Mouse (Mus musculus) hindbrain, embryonic 14.5 days (tissue): ENCODE measurements around the gene Cad. TPM values are rescaled to one million over a fixed set of nuclear protein-coding genes. Genes with fewer than 3 reads are reported as not detected.
"Not testable (repeated sequence)": the region's sequence is repeated elsewhere in the genome, so short reads cannot be mapped to it uniquely, and the experiment has no call there.

ENCODE experiments used
- ATAC-seq: fragments of 200-750 bp; cut with Nextera tagmentation; 2 replicates; pipeline ENCODE4 v1.8.0; 2017; ENCODE audit warnings: moderate number of reproducible peaks, mild to moderate bottlenecking, moderate TSS enrichment, moderate library complexity; ENCODE audit not compliant: low FRiP score
- DNase-seq: peaks from one replicate; pipeline ENCODE4 v3.0.0-alpha.2; 2015; ENCODE audit warnings: low spot score
- H3K27ac ChIP-seq: fragments of 300-500 bp; sonication (generic); 2 replicates; pipeline ENCODE4 v1.5.1; 2014; ENCODE audit warnings: mild to moderate bottlenecking, moderate library complexity
- H3K27me3 ChIP-seq: fragments of 300-500 bp; sonication (generic); 2 replicates; pipeline ENCODE4 v1.6.1; 2014; ENCODE audit warnings: mild to moderate bottlenecking, low read length, mixed read lengths; ENCODE audit not compliant: control insufficient read depth, insufficient read depth
- H3K36me3 ChIP-seq: fragments of 300-500 bp; sonication (generic); replicated peaks from 2 replicates; pipeline ENCODE4 v1.6.1; 2014; ENCODE audit not compliant: control insufficient read depth, insufficient read depth
- H3K4me1 ChIP-seq: fragments of 300-500 bp; sonication (generic); replicated peaks from 2 replicates; pipeline ENCODE4 v1.6.1; 2014; ENCODE audit warnings: antibody characterized with exemption, low read length, mixed read lengths; ENCODE audit not compliant: control insufficient read depth, insufficient read depth
- H3K4me2 ChIP-seq: fragments of 300-500 bp; sonication (generic); replicated peaks from 2 replicates; pipeline ENCODE4 v1.6.1; 2014; ENCODE audit warnings: mild to moderate bottlenecking, moderate library complexity
- H3K4me3 ChIP-seq: fragments of 300-500 bp; sonication (generic); replicated peaks from 2 replicates; pipeline ENCODE4 v1.5.1; 2014; ENCODE audit warnings: mild to moderate bottlenecking, low read length
- H3K9ac ChIP-seq: fragments of 300-500 bp; sonication (generic); 2 replicates; pipeline ENCODE4 v1.6.1; 2014
- H3K9me3 ChIP-seq: fragments of 300-500 bp; sonication (generic); 2 replicates; pipeline ENCODE4 v1.6.1; 2016; ENCODE audit warnings: low read length; ENCODE audit not compliant: control insufficient read depth
- WGBS: fragments of 180-500 bp; shearing (Covaris S2); extraction: QIAGEN DNeasy Blood & Tissue Kit; methylation state at CpG from one replicate; pipeline ENCODE4 v1.1.7; 2014; 5-methylcytosine and 5-hydroxymethylcytosine counted together
- polyA plus RNA-seq: library from polyadenylated mRNA; unstranded; fragments of >200 nt; fragmentation: Nextera tagmentation; extraction: Ambion mirVana; gene quantifications from 2 replicates; pipeline ENCODE4 v1.2.1, GENCODE M21; 2014

Cad gene
- polyA plus RNA-seq, 1 experiment from 2014 or later, result 15.4 TPM

DNA sequence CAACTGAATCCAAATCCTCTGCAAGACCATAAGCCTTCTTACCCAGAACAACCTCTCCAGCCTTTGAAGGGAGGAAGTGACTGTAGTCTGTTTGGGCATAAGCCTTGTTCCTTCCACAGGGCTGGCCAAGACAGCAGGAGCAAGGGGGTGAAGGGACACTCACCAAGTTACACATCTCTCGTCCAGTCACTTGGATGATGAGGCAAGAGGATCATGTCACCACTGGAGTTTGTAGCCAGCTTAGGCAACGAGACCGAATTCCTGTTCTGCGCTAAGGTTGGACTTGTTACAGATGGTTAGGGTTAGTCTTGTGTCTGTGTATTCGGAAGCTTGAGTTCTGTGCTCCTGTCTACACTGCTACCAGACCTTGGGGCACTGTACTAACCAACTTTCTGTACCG lies 19.9 kb upstream of the Cad start:
- DNase-seq (no peak), ATAC-seq (no peak)
- Histone ChIP-seq H3K4me3 (no peak overlapping the region), H3K27ac (no peak overlapping the region), H3K36me3 (peaks cover 32% of the 10 kb centered on the region), H3K27me3 (no peaks in the 10 kb centered on the region), H3K9ac (no peak overlapping the region), H3K4me2 (no peak overlapping the region), H3K9me3 (no peaks in the 10 kb centered on the region), H3K4me1 (no peaks in the 10 kb centered on the region)
- WGBS, result 95% methylated on average over 6 of the region's 6 CpGs

DNA sequence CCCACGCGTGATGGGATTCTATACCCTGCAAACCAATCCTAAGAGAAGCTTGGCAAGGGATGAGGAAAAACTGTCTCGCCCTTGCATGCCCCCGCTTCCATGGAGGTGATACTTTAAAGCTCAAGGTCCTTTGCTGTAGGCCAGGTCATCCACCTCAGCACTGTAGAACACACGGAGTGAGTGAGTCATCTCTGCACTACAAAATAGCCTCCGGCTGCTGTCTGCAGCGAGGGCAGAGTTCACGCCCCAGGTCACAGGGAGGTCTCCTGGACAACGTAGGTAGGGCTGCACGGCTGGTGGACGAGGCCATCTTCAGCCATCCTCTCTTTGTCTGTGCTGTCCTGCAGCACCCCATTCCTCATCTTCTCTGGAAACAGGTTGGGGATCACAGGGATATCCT lies 18.0 kb upstream of the Cad start:
- not testable (repeated sequence) for H3K27me3 ChIP-seq, H3K27ac ChIP-seq, ATAC-seq, H3K4me1 ChIP-seq, H3K9ac ChIP-seq, H3K4me2 ChIP-seq, H3K4me3 ChIP-seq, H3K9me3 ChIP-seq, DNase-seq
- WGBS, result 92% methylated on average over 11 of the region's 11 CpGs
- peaks cover 49% of the 10 kb centered on the region for H3K36me3 ChIP-seq

DNA sequence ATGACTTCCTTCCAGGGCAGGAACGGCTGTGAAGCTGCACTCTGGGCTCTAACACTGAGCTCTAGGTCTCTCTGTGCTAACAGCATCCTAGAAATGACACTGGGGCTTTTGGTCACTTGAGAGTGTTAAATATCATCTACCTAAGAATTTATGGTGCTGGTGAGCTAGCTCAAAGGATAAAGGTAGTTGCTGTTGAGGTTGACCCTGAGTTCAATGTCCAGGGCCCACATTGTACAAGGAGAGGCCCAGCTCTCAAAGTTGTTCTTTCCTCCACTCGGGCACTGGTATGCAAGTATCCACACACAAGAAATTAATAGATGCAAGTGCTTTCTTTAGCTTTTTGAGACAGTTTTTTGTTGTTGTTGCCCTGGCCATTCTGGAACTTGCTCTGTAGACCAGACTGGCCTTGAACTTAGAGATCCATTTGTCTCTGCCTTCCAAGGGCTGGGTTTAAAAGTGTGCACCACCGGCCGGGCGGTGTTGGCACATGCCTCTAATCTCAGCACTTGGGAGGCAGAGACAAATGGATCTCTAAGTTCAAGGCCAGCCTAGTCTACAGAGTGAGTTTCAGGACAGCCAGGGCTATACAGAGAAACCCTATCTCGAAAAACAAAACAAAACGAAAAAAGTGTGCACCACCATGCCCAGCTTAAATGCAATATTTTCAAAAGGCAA lies 16.3 kb upstream of the Cad start:
- DNase-seq (no peak), ATAC-seq (no peak)
- Histone ChIP-seq H3K36me3 (peaks cover 66% of the 10 kb centered on the region), H3K4me1 (no peaks in the 10 kb centered on the region), H3K27me3 (no peaks in the 10 kb centered on the region), H3K4me3 (no peak overlapping the region), H3K9me3 (no peaks in the 10 kb centered on the region), H3K9ac (no peak overlapping the region), H3K27ac (no peak overlapping the region), H3K4me2 (no peak overlapping the region)
- 90% methylated on average over 7 of the region's 7 CpGs for WGBS

DNA sequence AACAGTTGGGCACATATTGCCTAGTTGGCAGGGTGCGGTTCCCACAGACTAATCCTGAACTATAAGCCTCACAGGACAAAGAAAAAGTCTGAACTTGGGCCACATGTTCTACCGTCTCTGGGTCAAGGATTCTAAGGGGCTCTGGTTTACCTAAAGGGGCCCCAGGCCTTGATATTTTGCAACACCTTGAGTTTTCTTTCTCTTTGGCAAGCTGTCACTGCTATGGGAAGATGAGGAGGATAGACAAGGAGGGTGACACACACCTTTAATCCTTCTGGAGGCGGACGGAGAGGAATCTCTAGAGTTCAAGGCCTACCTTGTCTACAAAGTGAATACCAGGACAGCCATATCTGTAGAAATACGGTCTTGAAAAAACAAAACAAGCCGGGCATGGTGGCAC lies 8.2 kb upstream of the Cad start:
- no peak for DNase-seq
- H3K36me3 ChIP-seq, result peaks cover 37% of the 10 kb centered on the region
- peaks cover 8% of the 10 kb centered on the region for H3K4me1 ChIP-seq
- H3K9me3 ChIP-seq, result no peaks in the 10 kb centered on the region
- H3K27me3 ChIP-seq, result no peaks in the 10 kb centered on the region
- H3K27ac ChIP-seq, result no peak overlapping the region
- H3K4me2 ChIP-seq, result no peak overlapping the region
- no peak for ATAC-seq
- no peak overlapping the region for H3K9ac ChIP-seq
- H3K4me3 ChIP-seq, result no peak overlapping the region
- 92% methylated on average over 6 of the region's 6 CpGs for WGBS

DNA sequence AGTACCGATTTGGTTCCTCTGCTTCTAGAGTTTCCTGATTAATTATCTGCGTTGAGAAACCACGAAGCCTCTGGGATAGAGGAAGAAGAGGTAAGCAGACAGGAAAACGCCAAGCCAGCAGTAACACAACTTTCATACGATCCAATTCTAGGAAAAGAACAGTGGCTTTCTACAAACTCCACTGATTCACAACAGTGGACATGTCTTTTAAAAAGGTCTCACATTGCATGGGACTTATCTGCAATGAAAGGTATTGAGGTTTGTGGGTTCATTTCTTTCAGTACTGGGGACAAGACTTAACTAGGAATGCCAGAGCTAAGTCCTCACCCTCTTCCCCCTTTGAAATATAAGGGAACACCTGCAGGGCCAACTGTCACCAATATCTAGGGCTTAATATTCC lies 7.5 kb upstream of the Cad start:
- WGBS, result 85% methylated on average over 5 of the region's 5 CpGs
- no peaks in the 10 kb centered on the region for H3K9me3 ChIP-seq
- H3K27ac ChIP-seq, result no peak overlapping the region
- H3K4me1 ChIP-seq, result peaks cover 8% of the 10 kb centered on the region
- H3K9ac ChIP-seq, result peak overlapping the region; percentile 85
- H3K4me3 ChIP-seq, result peak overlapping the region; percentile 57
- ATAC-seq (no peak), DNase-seq (no peak)
- no peaks in the 10 kb centered on the region for H3K27me3 ChIP-seq
- H3K4me2 ChIP-seq, result peak overlapping the region; percentile 83
- H3K36me3 ChIP-seq, result peaks cover 30% of the 10 kb centered on the region

DNA sequence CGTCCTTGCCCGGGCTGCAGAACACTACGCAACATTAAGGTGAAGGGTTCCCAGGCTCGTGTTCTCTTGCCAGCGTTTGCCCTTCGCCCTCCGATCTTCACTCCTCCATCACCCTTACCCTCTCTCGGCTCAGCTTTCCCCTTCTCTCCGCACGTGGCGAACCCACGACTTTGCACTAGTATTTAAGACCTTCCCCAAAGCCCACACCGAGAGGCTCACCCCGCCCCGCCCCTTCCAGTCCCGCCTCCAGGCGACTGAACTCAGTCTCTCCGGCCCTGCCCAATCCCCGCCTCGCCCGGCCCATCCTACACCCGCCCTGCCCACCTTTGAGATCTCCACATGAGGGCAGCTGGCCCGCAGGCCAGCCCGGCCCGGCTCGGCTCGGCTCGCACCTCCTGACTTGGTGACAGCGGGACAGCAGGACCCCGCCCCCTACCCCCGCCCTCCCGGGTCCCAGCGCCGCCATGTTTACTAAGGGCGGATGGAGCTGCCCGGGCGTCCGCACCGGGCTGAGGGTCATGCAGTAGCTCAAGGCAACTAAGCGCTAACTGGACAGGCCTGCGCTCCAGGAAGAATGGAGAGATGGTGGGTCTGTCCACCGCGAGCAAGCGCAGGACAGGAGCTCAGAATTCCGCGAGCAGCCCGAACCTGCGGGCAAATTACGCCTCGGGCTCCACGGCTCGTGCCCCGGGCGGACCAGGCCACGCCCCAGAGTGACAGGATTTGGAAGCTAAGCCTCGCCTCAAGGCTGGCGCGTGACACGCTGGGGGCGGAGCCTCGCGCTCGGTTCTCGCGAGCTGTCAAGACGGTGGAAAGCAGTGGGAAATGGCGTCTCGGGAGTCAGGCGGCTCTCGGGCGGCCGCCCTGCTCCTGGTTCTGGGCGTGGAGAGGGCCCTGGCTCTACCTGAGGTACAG lies 6.5 kb upstream of the Cad start, which contains the start of gene Atraid:
TSS of gene Atraid (plus strand) at position 465 of the 915 bp plus-strand sequence.
- H3K4me3 ChIP-seq, result peak within 1 kb of the TSS; percentile 57
- peak; percentile 97 for DNase-seq
- H3K36me3 ChIP-seq, result peaks cover 20% of the 10 kb centered on the region
- peak; percentile 97 for ATAC-seq
- H3K4me2 ChIP-seq, result peak within 1 kb of the TSS; percentile 83
- H3K4me1 ChIP-seq, result peaks cover 8% of the 10 kb centered on the region
- H3K27me3 ChIP-seq, result no peaks in the 10 kb centered on the region
- peak within 1 kb of the TSS; percentile 85 for H3K9ac ChIP-seq
- WGBS, result under 1% methylated on average over 73 of the region's 73 CpGs
- peak within 1 kb of the TSS; percentile 94 for H3K27ac ChIP-seq
- H3K9me3 ChIP-seq, result no peaks in the 10 kb centered on the region

DNA sequence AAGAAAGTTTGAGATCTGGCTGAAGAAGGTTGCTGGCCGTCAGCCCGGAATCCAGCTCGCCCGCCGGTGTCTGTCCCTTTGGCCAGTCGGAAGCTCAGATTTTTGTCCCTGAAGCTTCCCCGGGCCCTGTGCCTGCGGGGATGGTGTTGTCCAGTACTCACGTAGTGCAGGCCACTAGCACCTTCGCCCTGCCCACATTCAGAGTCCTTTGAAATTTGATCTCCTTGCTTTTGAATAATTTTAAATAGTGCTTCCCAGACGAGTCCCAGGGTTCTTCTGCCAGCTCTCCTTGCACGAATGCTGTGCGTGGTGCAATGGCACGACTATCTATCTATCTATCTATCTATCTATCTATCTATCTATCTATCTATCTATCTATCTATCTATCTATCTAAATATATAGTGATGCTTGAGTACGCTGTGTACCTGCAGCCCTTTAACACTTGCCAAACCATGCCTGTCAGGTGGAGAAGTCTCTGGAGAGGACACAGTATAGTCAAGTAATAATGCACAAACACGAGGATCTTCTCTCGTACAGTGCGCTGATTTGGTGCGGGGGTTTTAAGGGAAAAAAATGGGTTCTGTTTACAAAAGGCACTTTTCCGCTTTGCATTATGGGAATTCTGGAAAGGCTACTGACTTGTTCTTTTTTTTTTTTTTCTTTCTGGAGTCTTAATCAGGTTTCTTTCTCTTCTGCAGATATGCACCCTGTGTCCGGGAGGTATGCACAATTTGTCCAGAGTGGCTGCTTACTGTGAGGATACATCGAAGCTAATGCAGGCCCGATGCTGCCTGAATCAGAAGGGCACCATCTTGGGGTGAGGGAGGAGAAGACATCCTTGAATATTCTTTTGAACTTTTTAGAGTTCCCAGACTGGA lies 5.6 kb upstream of the Cad start, which contains the start of gene Slc5a6:
TSS of gene Slc5a6 (minus strand) at position 162 of the 879 bp plus-strand sequence.
- H3K4me1 ChIP-seq, result peaks cover 11% of the 10 kb centered on the region
- H3K9ac ChIP-seq, result peak within 1 kb of the TSS; percentile 85
- ATAC-seq (peak; percentile 35; the same call in 1 of the 2 replicates), DNase-seq (peak; percentile 66)
- WGBS, result under 1% methylated on average over 23 of the region's 23 CpGs
- no peaks in the 10 kb centered on the region for H3K27me3 ChIP-seq
- H3K4me3 ChIP-seq, result peak within 1 kb of the TSS; percentile 57
- peak within 1 kb of the TSS; percentile 94 for H3K27ac ChIP-seq
- H3K36me3 ChIP-seq, result peaks cover 11% of the 10 kb centered on the region
- peak within 1 kb of the TSS; percentile 83 for H3K4me2 ChIP-seq
- H3K9me3 ChIP-seq, result no peaks in the 10 kb centered on the region

DNA sequence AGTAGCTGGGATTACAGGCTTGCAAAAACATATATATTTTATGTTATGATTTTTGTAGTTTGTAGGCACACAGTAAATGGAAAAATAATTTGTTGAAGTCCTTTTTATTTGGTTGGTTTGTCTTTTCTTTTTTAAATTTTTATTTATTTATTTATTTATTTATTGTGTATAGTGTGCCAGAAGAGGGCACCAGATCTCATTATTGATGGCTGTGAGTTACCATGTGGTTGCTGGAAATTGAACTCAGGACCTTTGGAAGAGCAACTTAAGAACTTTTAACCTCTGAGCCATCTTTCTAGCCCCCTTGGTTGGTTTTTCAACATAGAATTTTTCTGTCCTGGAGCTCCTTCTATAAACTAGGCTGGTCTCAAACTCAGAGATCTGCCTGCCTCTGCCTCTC lies 4.2 kb upstream of the Cad start:
- peaks cover 20% of the 10 kb centered on the region for H3K4me1 ChIP-seq
- DNase-seq (no peak), ATAC-seq (no peak)
- no peaks in the 10 kb centered on the region for H3K9me3 ChIP-seq
- no peak overlapping the region for H3K27ac ChIP-seq
- H3K9ac ChIP-seq, result no peak overlapping the region
- H3K4me3 ChIP-seq, result no peak overlapping the region
- H3K27me3 ChIP-seq, result no peaks in the 10 kb centered on the region
- no peak overlapping the region for H3K4me2 ChIP-seq
- H3K36me3 ChIP-seq, result no peaks in the 10 kb centered on the region
